Mouse (Mus musculus) C2C12 (cell line): ENCODE results near the gene Cartpt. TPM values are rescaled to one million over a fixed set of nuclear protein-coding genes. Genes with fewer than 3 reads are reported as not detected.
"Not testable (repeated sequence)": the region's sequence is repeated elsewhere in the genome, so short reads cannot be mapped to it uniquely, and the experiment has no call there.

Source experiments
- H3K27me3 ChIP-seq: one replicate; pipeline ENCODE4 v1.6.1; 2011; ENCODE audit not compliant: control insufficient read depth, insufficient read depth, insufficient read length
- H3K36me3 ChIP-seq: one replicate; pipeline ENCODE4 v1.6.1; 2011; ENCODE audit not compliant: control insufficient read depth, insufficient read depth
- H3K4me3 ChIP-seq: one replicate; pipeline ENCODE4 v1.5.1; 2011; ENCODE audit warnings: mild to moderate bottlenecking, control low read depth; ENCODE audit not compliant: poor library complexity, insufficient read depth, severe bottlenecking
- H3K79me2 ChIP-seq: one replicate; pipeline ENCODE4 v1.6.1; 2011; ENCODE audit not compliant: control insufficient read depth, insufficient read depth
- H3K79me3 ChIP-seq: one replicate; pipeline ENCODE4 v1.6.1; 2011; ENCODE audit warnings: low read depth, control low read depth
- H3ac ChIP-seq: one replicate; pipeline ENCODE3; 2011; ENCODE audit warnings: low read depth; ENCODE audit not compliant: control insufficient read depth, insufficient read length
- CEBPB ChIP-seq: IDR thresholded peaks from one replicate; pipeline ENCODE4 v1.6.1; 2011; ENCODE audit warnings: low read depth, mild to moderate bottlenecking, control low read depth, moderate library complexity
- CTCF ChIP-seq: IDR thresholded peaks from one replicate; pipeline ENCODE4 v1.5.1; 2011; ENCODE audit not compliant: control insufficient read depth, insufficient read depth, insufficient read length
- FOSL1 ChIP-seq: IDR thresholded peaks from one replicate; pipeline ENCODE4 v1.8.0; 2011; ENCODE audit warnings: mild to moderate bottlenecking, low read length; ENCODE audit not compliant: poor library complexity, insufficient read depth, severe bottlenecking
- MAX ChIP-seq: IDR thresholded peaks from one replicate; pipeline ENCODE4 v1.6.1; 2011; ENCODE audit warnings: mild to moderate bottlenecking, control low read depth
- MYOD1 ChIP-seq: IDR thresholded peaks from one replicate; pipeline ENCODE4 v1.6.1; 2011; ENCODE audit warnings: low read depth; ENCODE audit not compliant: control insufficient read depth, insufficient read length
- MYOG ChIP-seq: IDR thresholded peaks from one replicate; pipeline ENCODE4 v1.6.1; 2011; ENCODE audit not compliant: control insufficient read depth, insufficient read length; ENCODE audit errors: extremely low read depth
- USF1 ChIP-seq: IDR thresholded peaks from one replicate; pipeline ENCODE4 v1.6.1; 2011; ENCODE audit warnings: low read depth, mild to moderate bottlenecking, control low read depth, moderate library complexity
- polyA plus RNA-seq: library from polyadenylated mRNA; unstranded; fragments of >200 nt; fragmentation: generic; extraction: Trizol; gene quantifications from one replicate; pipeline ENCODE4 v1.2.1, GENCODE M21; 2012; ENCODE audit warnings: missing spikeins

The Cartpt gene
- polyA plus RNA-seq, 1 experiment: not detected

DNA sequence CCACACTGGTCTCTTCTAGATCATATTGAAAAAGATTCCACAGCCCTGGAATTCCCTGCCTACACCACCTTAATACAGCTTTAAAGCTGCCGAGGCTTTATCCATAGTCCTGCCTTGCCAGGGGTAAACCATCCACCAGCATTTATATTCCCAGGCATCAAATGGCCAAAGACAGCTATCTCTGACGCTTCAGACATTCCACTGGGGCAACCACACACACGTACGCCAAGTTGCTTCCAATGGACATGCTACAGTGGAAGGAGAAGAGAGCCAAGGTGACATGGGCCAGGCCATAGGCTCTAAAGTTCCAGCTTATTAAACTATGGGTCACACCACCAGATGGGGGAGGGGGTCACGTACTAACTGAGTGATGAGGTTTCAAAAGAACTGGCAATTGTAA is 45.7 kb downstream of the Cartpt start:
- no peak overlapping the region for H3K4me3 ChIP-seq
- no peaks in the 10 kb centered on the region for H3K27me3 ChIP-seq
- no peaks in the 10 kb centered on the region for H3K79me3 ChIP-seq
- TF ChIP-seq CEBPB (no peak), USF1 (no peak), MYOD1 (no peak)
- H3ac ChIP-seq: no peak overlapping the region
- H3K36me3 ChIP-seq: no peaks in the 10 kb centered on the region
- no peaks in the 10 kb centered on the region for H3K79me2 ChIP-seq

DNA sequence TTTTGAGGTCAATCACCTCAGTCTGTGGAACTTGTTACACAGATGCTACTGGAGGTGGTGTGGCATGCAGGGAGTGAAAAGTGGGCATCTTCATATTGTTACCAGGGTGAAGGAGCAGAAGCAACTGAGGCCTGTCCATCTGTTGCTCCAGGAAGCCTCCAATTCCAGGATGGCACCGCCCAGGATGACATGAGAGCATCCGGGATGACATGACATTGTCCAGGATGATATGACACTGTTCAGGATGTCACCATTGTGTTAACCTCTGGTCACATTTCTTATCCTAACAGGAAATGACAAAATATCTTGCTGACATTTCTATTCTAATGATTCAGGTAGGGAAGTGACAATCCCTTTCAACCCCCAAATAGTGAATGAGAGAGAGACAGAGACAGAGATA is 47.8 kb downstream of the Cartpt start:
- H3K4me3 ChIP-seq: no peak overlapping the region
- H3ac ChIP-seq: no peak overlapping the region
- H3K79me2 ChIP-seq: no peaks in the 10 kb centered on the region
- H3K27me3 ChIP-seq: no peaks in the 10 kb centered on the region
- TF ChIP-seq USF1 (no peak), MAX (no peak)
- no peaks in the 10 kb centered on the region for H3K79me3 ChIP-seq
- no peaks in the 10 kb centered on the region for H3K36me3 ChIP-seq

DNA sequence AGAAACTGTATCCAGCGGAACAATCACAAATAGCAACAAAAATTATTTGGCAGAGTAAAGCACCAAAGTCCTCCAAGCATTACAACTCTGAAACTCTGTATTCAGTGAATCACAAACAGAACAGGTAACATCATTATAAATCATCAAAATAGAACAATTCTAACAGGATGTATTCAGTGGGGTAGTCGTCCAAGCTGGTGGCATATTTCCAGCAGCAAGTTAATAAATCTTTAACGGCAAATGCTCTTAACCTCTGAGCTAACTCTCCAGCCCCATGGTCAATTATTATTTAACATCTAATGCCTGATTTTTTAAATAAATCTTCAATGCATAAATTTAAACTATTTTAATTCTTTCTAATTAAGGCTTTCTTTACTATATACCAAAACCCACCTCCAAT is 48.5 kb downstream of the Cartpt start:
- not testable (repeated sequence) for H3K36me3 ChIP-seq, H3ac ChIP-seq, H3K79me2 ChIP-seq, H3K79me3 ChIP-seq, H3K4me3 ChIP-seq, H3K27me3 ChIP-seq

DNA sequence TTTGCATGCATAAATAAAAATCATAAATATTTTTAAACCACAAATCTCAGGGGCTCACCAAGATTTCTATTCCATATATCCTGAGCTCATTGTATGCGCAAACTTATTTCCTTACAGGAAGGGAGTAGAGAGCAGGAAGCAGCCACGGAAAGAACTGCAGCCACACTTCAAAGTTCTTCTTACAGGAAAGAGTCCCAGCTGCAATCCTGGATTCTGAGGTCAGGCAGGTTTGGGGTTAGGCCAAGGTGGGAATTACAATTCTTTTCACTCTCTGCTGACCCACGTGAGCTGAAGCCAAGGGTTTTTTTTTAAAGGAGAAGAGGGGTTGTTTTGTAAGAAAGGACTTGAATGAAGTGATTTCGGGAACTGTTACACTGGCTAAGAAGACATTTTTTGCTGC is 49.9 kb downstream of the Cartpt start:
- TF ChIP-seq CTCF (no peak), MAX (no peak), MYOG (no peak), CEBPB (no peak)
- Histone ChIP-seq H3K79me3 (no peaks in the 10 kb centered on the region), H3K36me3 (no peaks in the 10 kb centered on the region), H3K4me3 (no peak overlapping the region), H3K79me2 (no peaks in the 10 kb centered on the region), H3K27me3 (no peaks in the 10 kb centered on the region), H3ac (no peak overlapping the region)

DNA sequence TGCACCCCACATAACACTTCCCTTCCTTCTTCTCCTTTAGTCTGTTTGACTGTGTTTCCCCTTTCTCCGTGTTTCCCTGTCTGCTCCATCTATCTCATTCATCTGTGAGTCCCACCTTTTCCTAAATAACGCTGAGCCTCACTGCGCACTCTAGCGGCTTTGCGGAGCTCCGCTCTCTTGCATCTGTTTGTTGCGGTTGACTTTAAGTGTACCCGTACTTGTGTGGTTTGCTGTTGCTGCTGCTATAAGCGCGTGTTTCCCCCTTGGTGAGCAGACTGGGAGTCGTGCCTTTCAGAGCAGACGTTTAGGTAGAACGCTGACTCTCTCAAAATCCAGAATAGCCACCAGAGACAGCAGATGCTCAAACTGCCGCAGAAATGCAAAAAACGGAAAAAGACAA is 51.3 kb downstream of the Cartpt start:
- no peaks in the 10 kb centered on the region for H3K79me2 ChIP-seq
- no peak overlapping the region for H3ac ChIP-seq
- H3K79me3 ChIP-seq: no peaks in the 10 kb centered on the region
- H3K4me3 ChIP-seq: no peak overlapping the region
- H3K27me3 ChIP-seq: no peaks in the 10 kb centered on the region
- TF ChIP-seq MAX: no peak
- no peak for TF ChIP-seq MYOD1
- TF ChIP-seq MYOG: no peak
- no peak for TF ChIP-seq USF1
- TF ChIP-seq FOSL1: no peak
- no peak for TF ChIP-seq CTCF
- TF ChIP-seq CEBPB: no peak
- no peaks in the 10 kb centered on the region for H3K36me3 ChIP-seq

Other genes starting within 250 kb of the Cartpt start
- 7.8 TPM for gene Mccc2, start 114.5 kb upstream of the Cartpt start, polyA plus RNA-seq
- 3.0 TPM for gene Bdp1, start 203.0 kb upstream of the Cartpt start, polyA plus RNA-seq
- 30.0 TPM for gene Serf1, start 206.9 kb upstream of the Cartpt start, polyA plus RNA-seq
- 72.8 TPM for gene Smn1, start 223.8 kb upstream of the Cartpt start, polyA plus RNA-seq